Mouse (Mus musculus): ENCODE measurements at regions not wholly inside any gene's neighbourhood (a gene's known extent, or its start where the extent isn't known, plus 50 kb on each side); places are given as distances from the start of the nearest gene placed in this dataset.

- TF ChIP-seq CTCF (IDR thresholded peaks at IDR 0.05; ENCODE audit: insufficient read depth, low read length), result no peak
- TF ChIP-seq POLR2A (IDR thresholded peaks at IDR 0.05; ENCODE audit: borderline replicate concordance, extremely low read depth, low read depth, low read length), result no peak
Measured at GRCm38 (mm10) chr2:166225354-166225753, 69.9 kb upstream of the Sulf2 start.
